Mouse (Mus musculus) heart, postnatal 0 days (tissue): Measurements from ENCODE around the gene Arhgdia.

Experiments used
- CTCF ChIP-seq: IDR thresholded peaks from 2 replicates; pipeline ENCODE4 v1.5.1; 2016; ENCODE audit warnings: antibody characterized with exemption, control low read depth, low read depth
- EP300 ChIP-seq: IDR thresholded peaks from 2 replicates; pipeline ENCODE4 v1.6.1; 2016; ENCODE audit warnings: antibody characterized with exemption, low read depth

- TF ChIP-seq CTCF (no peak), EP300 (no peak)
Observed at GRCm38 (mm10) chr11:120613976-120614375, 32.6 kb upstream of the Arhgdia start.
